20 mouse cellular contexts compared by ENCODE assay signal in genomic region chr16:76223716-76224115, GRCm38 (mm10).
DNase-seq lines count a peak whose midpoint lies in the region; ATAC-seq and TF ChIP-seq lines count a peak whose summit lies in the region.
"Had no signal": no experiment of that assay in that cellular context is flagged by ENCODE, and none has a peak within 500 bp of the region (broad histone marks: within the 10 kb centered on the region; RNA-seq: fewer than 3 reads in every experiment).

No protein-coding gene starts in this region.

- H3K9me3 ChIP-seq in forebrain, postnatal 0 days (ENCODE audit: low read length): no peaks in the 10 kb centered on the region
- no peaks in the 10 kb centered on the region for H3K9me3 ChIP-seq in forebrain, embryonic 12.5 days
- no peaks in the 10 kb centered on the region for H3K9me3 ChIP-seq in stomach, embryonic 16.5 days (replicated peaks; ENCODE audit: control insufficient read depth, low read length)
- no peaks in the 10 kb centered on the region for H3K9me3 ChIP-seq in stomach, postnatal 0 days (ENCODE audit: control insufficient read depth, low read length)
- H3K9me3 ChIP-seq in heart, embryonic 10.5 days: no peaks in the 10 kb centered on the region
- H3K9me3 ChIP-seq: hindbrain, embryonic 12.5 days; limb, embryonic 12.5 days; liver, embryonic 15.5 days; neural tube, embryonic 13.5 days had no signal

- no peak overlapping the region for H3K9ac ChIP-seq in forebrain, postnatal 0 days
- H3K9ac ChIP-seq in forebrain, embryonic 12.5 days: no peak overlapping the region
- no peak overlapping the region for H3K9ac ChIP-seq in stomach, embryonic 16.5 days (ENCODE audit: low read length)
- H3K9ac ChIP-seq in stomach, postnatal 0 days (ENCODE audit: low read length): no peak overlapping the region
- H3K9ac ChIP-seq: hindbrain, embryonic 12.5 days; limb, embryonic 12.5 days; liver, embryonic 15.5 days; neural tube, embryonic 13.5 days had no signal

- H3K4me3 ChIP-seq in forebrain, postnatal 0 days (ENCODE audit: low read depth, low read length): no peak overlapping the region
- H3K4me3 ChIP-seq in forebrain, embryonic 12.5 days (replicated peaks): no peak overlapping the region
- H3K4me3 ChIP-seq in layer of hippocampus, adult 2 months: no peak overlapping the region
- no peak overlapping the region for H3K4me3 ChIP-seq in stomach, embryonic 16.5 days (replicated peaks; ENCODE audit: low read length)
- H3K4me3 ChIP-seq in stomach, postnatal 0 days (ENCODE audit: low read depth, low read length): no peak overlapping the region
- no peak overlapping the region for H3K4me3 ChIP-seq in small intestine, adult 2 months (ENCODE audit: low read depth, low read length)
- H3K4me3 ChIP-seq in heart, embryonic 10.5 days: no peak overlapping the region
- H3K4me3 ChIP-seq: heart, adult 2 months; hindbrain, embryonic 12.5 days; left cerebral cortex, adult 2 months; limb, embryonic 12.5 days; liver, embryonic 15.5 days; neural tube, embryonic 13.5 days had no signal

- no peak for TF ChIP-seq CTCF in forebrain, postnatal 0 days (IDR thresholded peaks at IDR 0.05; ENCODE audit: low read depth)
- TF ChIP-seq CTCF in layer of hippocampus, adult 2 months (conservative IDR thresholded peaks at IDR 0.05): no peak
- no peak for TF ChIP-seq CTCF in stomach, postnatal 0 days (IDR thresholded peaks at IDR 0.05; ENCODE audit: low read depth)
- no peak for TF ChIP-seq CTCF in small intestine, adult 2 months (IDR thresholded peaks at IDR 0.05; ENCODE audit: extremely low read depth, insufficient read length, insufficient replicate concordance, low read depth, low read length)

- TF ChIP-seq EP300 in stomach, postnatal 0 days (optimal IDR thresholded peaks at IDR 0.05): no peak

- 57% methylated on average over 4 of the region's 4 CpGs for WGBS in forebrain, postnatal 0 days
- WGBS in forebrain, embryonic 12.5 days: 87% methylated on average over 4 of the region's 4 CpGs
- WGBS in stomach, embryonic 16.5 days: 45% methylated on average over 4 of the region's 4 CpGs
- 39% methylated on average over 4 of the region's 4 CpGs for WGBS in stomach, postnatal 0 days
- WGBS in small intestine, adult 2 months: 56% methylated on average over 4 of the region's 4 CpGs
- WGBS in heart, embryonic 10.5 days: 79% methylated on average over 4 of the region's 4 CpGs

- no peaks in the 10 kb centered on the region for H3K4me1 ChIP-seq in forebrain, postnatal 0 days (ENCODE audit: insufficient read depth)
- H3K4me1 ChIP-seq in forebrain, embryonic 12.5 days: no peaks in the 10 kb centered on the region
- peaks cover 14% of the 10 kb centered on the region; the same call in 1 of the 2 replicates for H3K4me1 ChIP-seq in stomach, embryonic 16.5 days (ENCODE audit: control insufficient read depth, insufficient read depth, low read length)
- H3K4me1 ChIP-seq in stomach, postnatal 0 days (replicated peaks; ENCODE audit: control insufficient read depth, insufficient read depth): 0 out of 2 replicates have a peak, but pooled peaks cover 4% of the 10 kb centered on the region
- peaks cover 32% of the 10 kb centered on the region; the same call in 1 of the 2 replicates for H3K4me1 ChIP-seq in small intestine, adult 2 months (ENCODE audit: control insufficient read depth, insufficient read depth, insufficient read length, low read length)
- peaks cover 7% of the 10 kb centered on the region; the same call in 1 of the 2 replicates for H3K4me1 ChIP-seq in heart, embryonic 10.5 days

- no peak overlapping the region for H3K27ac ChIP-seq in forebrain, postnatal 0 days (ENCODE audit: low read depth, low read length)
- H3K27ac ChIP-seq in forebrain, embryonic 12.5 days: no peak overlapping the region
- H3K27ac ChIP-seq in layer of hippocampus, adult 2 months: no peak overlapping the region
- no peak overlapping the region for H3K27ac ChIP-seq in stomach, embryonic 16.5 days (ENCODE audit: low read length)
- H3K27ac ChIP-seq in stomach, postnatal 0 days (replicated peaks): no peak overlapping the region
- H3K27ac ChIP-seq in small intestine, adult 2 months (ENCODE audit: insufficient read depth, low read depth, low read length): peak overlapping the region; percentile 92
- no peak overlapping the region for H3K27ac ChIP-seq in heart, embryonic 10.5 days
- H3K27ac ChIP-seq: heart, adult 2 months; hindbrain, embryonic 12.5 days; left cerebral cortex, adult 2 months; limb, embryonic 12.5 days; neural tube, embryonic 13.5 days had no signal

- peak; percentile 71 for ATAC-seq in forebrain, postnatal 0 days
- ATAC-seq in forebrain, embryonic 12.5 days (ENCODE audit: low FRiP score): no peak
- ATAC-seq in stomach, embryonic 16.5 days (ENCODE audit: insufficient read depth, low FRiP score): peak; percentile 79; the same call in 1 of the 2 replicates
- ATAC-seq in stomach, postnatal 0 days (ENCODE audit: low FRiP score, low TSS enrichment): no peak
- ATAC-seq: inflammation-experienced regulatory T-cells, adult 6 months had no signal

- DNase-seq in forebrain, postnatal 0 days: peak; percentile 35
- DNase-seq in layer of hippocampus, postnatal 14 days (ENCODE audit: low spot score in 2 of 2): peak; percentile 17 to 47
- no peak for DNase-seq in layer of hippocampus, adult 2 months (ENCODE audit: low spot score in 2 of 2)
- DNase-seq in stomach, postnatal 0 days (ENCODE audit: low spot score): no peak
- DNase-seq in heart, embryonic 10.5 days (ENCODE audit: low spot score): no peak
- DNase-seq: adrenal gland, adult 2 months; gastrocnemius, postnatal 14 days; heart, adult 2 months; heart, postnatal 10 days; lung, postnatal 36 days; thymus, adult 18-20 months had no signal

- H3K36me3 ChIP-seq in forebrain, postnatal 0 days (ENCODE audit: insufficient read depth): no peaks in the 10 kb centered on the region
- H3K36me3 ChIP-seq in forebrain, embryonic 12.5 days (replicated peaks): no peaks in the 10 kb centered on the region
- no peaks in the 10 kb centered on the region for H3K36me3 ChIP-seq in stomach, embryonic 16.5 days (ENCODE audit: control insufficient read depth, insufficient read depth, low read length)
- no peaks in the 10 kb centered on the region for H3K36me3 ChIP-seq in stomach, postnatal 0 days (ENCODE audit: control insufficient read depth, insufficient read depth, low read length)
- no peaks in the 10 kb centered on the region for H3K36me3 ChIP-seq in small intestine, adult 2 months (ENCODE audit: control insufficient read depth, insufficient read depth, low read length)
- no peaks in the 10 kb centered on the region for H3K36me3 ChIP-seq in heart, embryonic 10.5 days
- H3K36me3 ChIP-seq: hindbrain, embryonic 12.5 days; limb, embryonic 12.5 days; liver, embryonic 15.5 days; neural tube, embryonic 13.5 days had no signal

- H3K4me2 ChIP-seq in forebrain, postnatal 0 days (ENCODE audit: low read depth): no peak overlapping the region
- H3K4me2 ChIP-seq in forebrain, embryonic 12.5 days: no peak overlapping the region
- no peak overlapping the region for H3K4me2 ChIP-seq in stomach, embryonic 16.5 days (ENCODE audit: low read depth, low read length)
- no peak overlapping the region for H3K4me2 ChIP-seq in stomach, postnatal 0 days (replicated peaks; ENCODE audit: low read depth)
- H3K4me2 ChIP-seq: hindbrain, embryonic 12.5 days; limb, embryonic 12.5 days; liver, embryonic 15.5 days; neural tube, embryonic 13.5 days had no signal

- TF ChIP-seq POLR2A in small intestine, adult 2 months (IDR thresholded peaks at IDR 0.05; ENCODE audit: low read depth, low read length): no peak

- H3K27me3 ChIP-seq in forebrain, postnatal 0 days (ENCODE audit: insufficient read depth, low read length): no peaks in the 10 kb centered on the region
- H3K27me3 ChIP-seq in forebrain, embryonic 12.5 days: no peaks in the 10 kb centered on the region
- H3K27me3 ChIP-seq in stomach, embryonic 16.5 days (ENCODE audit: control insufficient read depth, insufficient read depth, low read length): no peaks in the 10 kb centered on the region
- no peaks in the 10 kb centered on the region for H3K27me3 ChIP-seq in stomach, postnatal 0 days (ENCODE audit: control insufficient read depth, insufficient read depth, low read length)
- no peaks in the 10 kb centered on the region for H3K27me3 ChIP-seq in small intestine, adult 2 months (ENCODE audit: control insufficient read depth, insufficient read depth, low read length)
- no peaks in the 10 kb centered on the region for H3K27me3 ChIP-seq in heart, embryonic 10.5 days (ENCODE audit: insufficient read depth, poor library complexity, severe bottlenecking)
- H3K27me3 ChIP-seq: hindbrain, embryonic 12.5 days; limb, embryonic 12.5 days; liver, embryonic 15.5 days; neural tube, embryonic 13.5 days had no signal

Comparison
In these comparisons a context has a peak if more than half of its experiments do, and no peak if none do; other contexts are left out.
1. ATAC-seq: peak in forebrain, postnatal 0 days (single experiment) and stomach, embryonic 16.5 days (single experiment); none in forebrain, embryonic 12.5 days (single experiment) and stomach, postnatal 0 days (single experiment).
2. DNase-seq: peak in forebrain, postnatal 0 days (single experiment) and layer of hippocampus, postnatal 14 days (2 of 2); none in layer of hippocampus, adult 2 months (0 of 2), stomach, postnatal 0 days (single experiment) and heart, embryonic 10.5 days (single experiment).